Mouse (Mus musculus): ENCODE measurements around the gene Mybbp1a. TPM values are rescaled to one million over a fixed set of nuclear protein-coding genes. Genes with fewer than 3 reads are reported as not detected.

Gene Mybbp1a
- total RNA-seq, 2 experiments from 2014 or later: 172 to 239 TPM

- no peak for ATAC-seq (replicated peaks; ENCODE audit: poor library complexity, severe bottlenecking)
Measured at GRCm38 (mm10) chr11:72473540-72473939, 32.4 kb downstream of the Mybbp1a start.

- ATAC-seq (replicated peaks; ENCODE audit: poor library complexity, severe bottlenecking): no peak
Measured at GRCm38 (mm10) chr11:72474926-72475325, 33.8 kb downstream of the Mybbp1a start.

GRCm38 (mm10) chr11:72475408-72475807 lies 34.3 kb downstream of the Mybbp1a start:
- ATAC-seq (replicated peaks; ENCODE audit: poor library complexity, severe bottlenecking): peak; percentile 80

- ATAC-seq (replicated peaks; ENCODE audit: poor library complexity, severe bottlenecking): peak; percentile 21; the same call in 1 of the 2 replicates
Measured at GRCm38 (mm10) chr11:72476074-72476625, 35.0 kb downstream of the Mybbp1a start.

GRCm38 (mm10) chr11:72477182-72477581 lies 36.0 kb downstream of the Mybbp1a start:
- no peak for ATAC-seq (replicated peaks; ENCODE audit: poor library complexity, severe bottlenecking)

- no peak for ATAC-seq (replicated peaks; ENCODE audit: poor library complexity, severe bottlenecking)
Measured at GRCm38 (mm10) chr11:72477653-72478052, 36.5 kb downstream of the Mybbp1a start.

- peak; percentile 27; the same call in 1 of the 2 replicates for ATAC-seq (replicated peaks; ENCODE audit: poor library complexity, severe bottlenecking)
Measured at GRCm38 (mm10) chr11:72478228-72478627, 37.1 kb downstream of the Mybbp1a start.

- ATAC-seq (replicated peaks; ENCODE audit: poor library complexity, severe bottlenecking): peak; percentile 25; the same call in 1 of the 2 replicates
Measured at GRCm38 (mm10) chr11:72479499-72479898, 38.3 kb downstream of the Mybbp1a start.

- ATAC-seq (replicated peaks; ENCODE audit: poor library complexity, severe bottlenecking): no peak
Measured at GRCm38 (mm10) chr11:72481313-72481712, 40.2 kb downstream of the Mybbp1a start.

- ATAC-seq (replicated peaks; ENCODE audit: poor library complexity, severe bottlenecking): no peak
Measured at GRCm38 (mm10) chr11:72481952-72482351, 40.8 kb downstream of the Mybbp1a start.

- ATAC-seq (replicated peaks; ENCODE audit: poor library complexity, severe bottlenecking): peak; percentile 52
Measured at GRCm38 (mm10) chr11:72484549-72484948, 43.4 kb downstream of the Mybbp1a start.

- ATAC-seq (replicated peaks; ENCODE audit: poor library complexity, severe bottlenecking): no peak
Measured at GRCm38 (mm10) chr11:72485157-72485556, 44.0 kb downstream of the Mybbp1a start.

GRCm38 (mm10) chr11:72485960-72486359 lies 44.8 kb downstream of the Mybbp1a start:
- no peak for ATAC-seq (replicated peaks; ENCODE audit: poor library complexity, severe bottlenecking)

GRCm38 (mm10) chr11:72487171-72487570 lies 46.0 kb downstream of the Mybbp1a start:
- ATAC-seq (replicated peaks; ENCODE audit: poor library complexity, severe bottlenecking): no peak

GRCm38 (mm10) chr11:72487739-72488138 lies 46.6 kb downstream of the Mybbp1a start:
- no peak for ATAC-seq (replicated peaks; ENCODE audit: poor library complexity, severe bottlenecking)

GRCm38 (mm10) chr11:72488753-72489271 lies 47.7 kb downstream of the Mybbp1a start:
- peak; percentile 35 for ATAC-seq (replicated peaks; ENCODE audit: poor library complexity, severe bottlenecking)

GRCm38 (mm10) chr11:72489397-72489796 lies 48.2 kb downstream of the Mybbp1a start:
- ATAC-seq (replicated peaks; ENCODE audit: poor library complexity, severe bottlenecking): no peak

GRCm38 (mm10) chr11:72489881-72490301 lies 48.7 kb downstream of the Mybbp1a start, which contains the start of gene Spns2:
Gene Spns2, minus strand, starts transcription at chr11:72489904.
- peak; percentile 70 for ATAC-seq (replicated peaks; ENCODE audit: poor library complexity, severe bottlenecking)

GRCm38 (mm10) chr11:72491130-72491960 lies 50.2 kb downstream of the Mybbp1a start:
- ATAC-seq (replicated peaks; ENCODE audit: poor library complexity, severe bottlenecking): peak; percentile 7; the same call in 1 of the 2 replicates

GRCm38 (mm10) chr11:72494046-72494988 lies 53.2 kb downstream of the Mybbp1a start:
- peak; percentile 12; the same call in 1 of the 2 replicates for ATAC-seq (replicated peaks; ENCODE audit: poor library complexity, severe bottlenecking)
